Mouse (Mus musculus) limb, embryonic 14.5 days (tissue): ENCODE measurements at regions not wholly inside any gene's neighbourhood (a gene's known extent, or its start where the extent isn't known, plus 50 kb on each side); places are given as distances from the start of the nearest gene placed in this dataset.

ENCODE experiments used
- ATAC-seq: fragments of 200-750 bp; cut with Nextera tagmentation; 2 replicates; pipeline ENCODE4 v1.8.0; 2017; ENCODE audit warnings: low read depth, moderate number of reproducible peaks, moderate TSS enrichment; ENCODE audit not compliant: low FRiP score
- DNase-seq: peaks from one replicate; pipeline ENCODE4 v3.0.0-alpha.2; 2015; ENCODE audit warnings: low spot score
- H3K27ac ChIP-seq: fragments of 300-500 bp; sonication (generic); replicated peaks from 2 replicates; pipeline ENCODE4 v1.5.1; 2014; ENCODE audit warnings: low read depth, mild to moderate bottlenecking, low read length, moderate library complexity, mixed read lengths
- H3K27me3 ChIP-seq: fragments of 300-500 bp; sonication (generic); 2 replicates; pipeline ENCODE4 v1.6.1; 2014; ENCODE audit warnings: low read length, mixed read lengths; ENCODE audit not compliant: control insufficient read depth, insufficient read depth
- H3K36me3 ChIP-seq: fragments of 300-500 bp; sonication (generic); 2 replicates; pipeline ENCODE4 v1.6.1; 2014; ENCODE audit warnings: mild to moderate bottlenecking, low read length, moderate library complexity, mixed read lengths; ENCODE audit not compliant: control insufficient read depth, insufficient read depth
- H3K4me1 ChIP-seq: fragments of 300-500 bp; sonication (generic); 2 replicates; pipeline ENCODE4 v1.6.1; 2014; ENCODE audit warnings: antibody characterized with exemption, low read length, mixed read lengths; ENCODE audit not compliant: control insufficient read depth, insufficient read depth
- H3K4me2 ChIP-seq: fragments of 300-500 bp; sonication (generic); replicated peaks from 2 replicates; pipeline ENCODE4 v1.6.1; 2014; ENCODE audit warnings: low read depth, mild to moderate bottlenecking, low read length, moderate library complexity; ENCODE audit not compliant: severe bottlenecking
- H3K4me3 ChIP-seq: fragments of 300-500 bp; sonication (generic); replicated peaks from 2 replicates; pipeline ENCODE4 v1.5.1; 2014; ENCODE audit warnings: low read length
- H3K9ac ChIP-seq: fragments of 300-500 bp; sonication (generic); 2 replicates; pipeline ENCODE4 v1.6.1; 2014; ENCODE audit warnings: mild to moderate bottlenecking, low read depth, low read length, moderate library complexity; ENCODE audit not compliant: severe bottlenecking
- H3K9me3 ChIP-seq: fragments of 300-500 bp; sonication (generic); 2 replicates; pipeline ENCODE4 v1.6.1; 2016; ENCODE audit warnings: low read length; ENCODE audit not compliant: control insufficient read depth
- POLR2A ChIP-seq: fragments of 200-500 bp; IDR thresholded peaks from 2 replicates; pipeline ENCODE4 v1.8.0; 2012; ENCODE audit warnings: inconsistent platforms, mild to moderate bottlenecking, moderate library complexity, borderline replicate concordance; ENCODE audit not compliant: insufficient read depth, insufficient read length; ENCODE audit errors: extremely low read depth
- WGBS: fragments of 180-500 bp; shearing (Covaris S2); extraction: QIAGEN DNeasy Blood & Tissue Kit; methylation state at CpG from one replicate; pipeline ENCODE4 v1.1.7; 2014; 5-methylcytosine and 5-hydroxymethylcytosine counted together

- Histone ChIP-seq H3K9me3 (no peaks in the 10 kb centered on the region), H3K36me3 (no peaks in the 10 kb centered on the region), H3K27ac (no peak overlapping the region), H3K4me3 (no peak overlapping the region), H3K4me1 (peaks cover 3% of the 10 kb centered on the region; the same call in 1 of the 2 replicates), H3K9ac (no peak overlapping the region), H3K4me2 (no peak overlapping the region), H3K27me3 (no peaks in the 10 kb centered on the region)
- 66% methylated on average over 2 of the region's 2 CpGs for WGBS
- TF ChIP-seq POLR2A, result no peak
- no peak for DNase-seq
- ATAC-seq, result no peak
These were observed 77.8 kb upstream of the Pou3f2 start for GRCm38 (mm10) chr4:22565959-22566358.

GRCm38 (mm10) chr4:22564532-22564931 lies 76.4 kb upstream of the Pou3f2 start:
- DNase-seq (no peak), ATAC-seq (peak; percentile 37; the same call in 1 of the 2 replicates)
- 65% methylated on average over 10 of the region's 10 CpGs for WGBS
- Histone ChIP-seq H3K4me1 (peaks cover 3% of the 10 kb centered on the region; the same call in 1 of the 2 replicates), H3K9ac (no peak overlapping the region), H3K27me3 (no peaks in the 10 kb centered on the region), H3K4me3 (no peak overlapping the region), H3K36me3 (no peaks in the 10 kb centered on the region), H3K4me2 (no peak overlapping the region), H3K9me3 (no peaks in the 10 kb centered on the region), H3K27ac (no peak overlapping the region)
- no peak for TF ChIP-seq POLR2A
